Mouse (Mus musculus): ENCODE data around the gene Prss57.

DNA sequence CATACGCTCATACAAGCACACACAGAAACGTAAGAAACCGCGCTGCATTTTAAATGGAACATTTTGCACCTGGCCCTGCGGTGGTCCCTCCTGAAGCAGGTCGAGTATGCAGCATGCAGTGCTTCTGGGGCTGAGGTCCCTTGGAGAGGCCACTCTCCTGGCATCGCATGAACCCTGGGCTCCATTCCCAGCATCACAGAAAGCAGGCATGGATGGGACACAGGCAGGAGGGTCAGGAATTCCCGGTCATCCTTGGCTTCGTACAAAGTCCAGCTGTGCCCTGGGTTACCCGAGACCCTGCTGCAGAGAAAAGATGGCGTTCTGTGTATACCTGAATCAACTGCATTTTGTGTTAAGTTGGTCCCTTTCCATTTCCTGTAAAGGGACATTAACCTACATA, 9.7 kb upstream of the Prss57 start:
- no peak for TF ChIP-seq GATA1 (IDR thresholded peaks at IDR 0.05; ENCODE audit: low read length)
- no peak for TF ChIP-seq TAL1 (IDR thresholded peaks at IDR 0.05; ENCODE audit: low read length)
